Mouse (Mus musculus) yolk sac, embryonic 10.5 days (tissue): ENCODE data around the gene Cd209a.
"Not testable (repeated sequence)": the region's sequence is repeated elsewhere in the genome, so short reads cannot be mapped to it uniquely, and the experiment has no call there.

ENCODE experiments used
- DNase-seq: peaks from one replicate; pipeline ENCODE4 v3.0.0-alpha.2; 2017; ENCODE audit warnings: low spot score

Cd209a gene

DNA sequence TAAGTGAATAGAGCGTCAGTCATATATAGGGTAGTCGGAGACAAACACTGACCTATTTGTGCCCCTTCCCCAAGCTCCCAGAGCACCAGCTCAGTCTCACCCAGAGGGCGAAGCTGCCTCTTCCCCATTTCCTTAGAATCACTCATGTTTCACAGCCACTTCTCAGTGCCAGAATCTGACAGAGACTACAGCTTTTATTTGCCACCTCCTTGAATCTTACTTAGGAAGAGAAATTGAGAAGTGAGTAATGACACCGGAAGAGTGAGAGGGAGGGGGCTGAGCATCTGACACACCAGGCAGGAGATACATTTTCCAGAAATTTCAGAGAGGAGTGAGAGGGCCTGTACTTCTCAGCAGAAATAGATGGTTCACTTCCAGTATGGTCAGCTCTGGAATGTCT is at the start of gene Cd209a:
TSS of gene Cd209a (minus strand) at position 224 of the 400 bp plus-strand sequence.
- DNase-seq = no peak

DNA sequence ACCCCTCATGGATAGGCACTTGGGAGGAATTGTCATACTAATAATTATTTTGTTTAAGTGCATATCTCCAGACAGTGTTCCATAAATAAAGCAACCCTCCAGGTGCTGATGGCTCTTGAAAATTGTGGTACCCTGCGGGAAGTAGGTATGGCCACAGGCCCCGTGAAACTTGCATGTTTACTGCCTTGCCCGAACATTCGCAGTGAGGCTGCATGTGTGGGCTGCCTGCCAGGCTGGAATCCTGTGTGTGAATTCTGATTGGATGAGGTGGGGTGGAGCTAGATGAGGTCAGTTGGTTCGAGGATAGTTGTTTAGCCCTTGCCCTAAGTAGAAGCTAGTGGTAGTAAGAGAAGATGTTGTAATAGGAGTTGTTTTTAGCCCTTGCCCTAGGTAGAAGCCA is 19.9 kb upstream of the Cd209a start:
- not testable (repeated sequence) for DNase-seq

DNA sequence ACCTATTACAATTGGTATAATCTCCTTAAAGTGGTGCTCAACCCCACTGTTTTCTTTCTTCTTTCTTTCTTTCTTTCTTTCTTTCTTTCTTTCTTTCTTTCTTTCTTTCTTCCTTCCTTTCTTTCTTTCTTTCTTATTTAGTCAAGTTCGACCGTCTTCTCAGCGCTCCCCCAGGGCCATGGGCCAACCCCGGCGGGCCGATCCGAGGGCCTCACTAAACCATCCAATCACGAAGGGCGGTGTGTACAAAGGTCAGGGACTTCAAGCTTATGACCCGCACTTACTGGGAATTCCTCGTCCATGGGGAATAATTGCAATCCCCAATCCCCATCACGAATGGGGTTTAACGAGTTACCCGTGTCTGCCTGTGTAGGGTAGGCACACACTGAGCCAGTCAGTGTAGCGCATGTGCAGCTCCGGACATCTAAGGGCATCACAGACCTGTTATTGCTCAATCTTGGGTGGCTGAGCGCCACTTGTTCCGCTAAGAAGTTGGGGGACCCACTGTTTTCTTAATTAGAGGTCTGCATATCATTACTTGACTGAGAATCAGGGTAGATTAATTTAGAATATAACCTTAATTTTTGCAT is 5.6 kb upstream of the Cd209a start:
- DNase-seq = peak; percentile 100

DNA sequence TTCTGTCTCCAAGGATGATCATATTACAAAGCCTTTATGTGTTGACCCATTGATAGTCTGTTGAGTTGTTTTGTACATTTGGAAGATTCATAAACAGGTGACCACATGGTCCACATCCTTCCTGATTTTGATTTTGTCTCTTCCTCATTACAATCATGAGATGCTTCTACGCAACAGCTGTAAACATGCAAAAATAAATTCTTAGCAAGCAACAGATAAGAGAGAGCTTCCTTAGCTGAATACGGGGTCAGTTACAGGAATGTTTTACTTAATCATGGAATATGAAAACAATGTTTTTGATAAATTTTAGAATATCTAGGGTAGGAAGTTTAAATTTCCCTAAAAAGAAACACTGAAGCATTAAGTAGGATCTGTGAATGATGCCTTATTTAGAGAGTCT is 11.8 kb downstream of the Cd209a start:
- no peak for DNase-seq

DNA sequence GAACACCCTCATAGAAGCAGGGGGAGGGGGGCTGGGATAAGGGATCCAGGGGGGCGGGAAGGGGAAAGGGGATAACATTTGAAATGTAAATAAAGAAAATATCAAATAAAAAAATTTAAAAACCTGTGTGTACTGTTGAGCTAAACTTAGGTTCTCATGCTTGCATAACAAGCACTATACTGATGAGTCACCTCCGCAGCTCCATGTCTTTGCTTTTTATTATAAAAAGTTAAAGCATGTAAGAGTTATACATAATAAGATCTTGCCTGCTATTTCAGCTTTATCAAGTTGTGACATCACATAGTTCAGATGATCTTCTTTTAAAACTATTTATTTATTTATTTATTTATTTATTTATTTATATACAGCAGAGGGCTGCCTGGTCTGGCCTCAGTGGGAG is 13.2 kb downstream of the Cd209a start:
- no peak for DNase-seq

DNA sequence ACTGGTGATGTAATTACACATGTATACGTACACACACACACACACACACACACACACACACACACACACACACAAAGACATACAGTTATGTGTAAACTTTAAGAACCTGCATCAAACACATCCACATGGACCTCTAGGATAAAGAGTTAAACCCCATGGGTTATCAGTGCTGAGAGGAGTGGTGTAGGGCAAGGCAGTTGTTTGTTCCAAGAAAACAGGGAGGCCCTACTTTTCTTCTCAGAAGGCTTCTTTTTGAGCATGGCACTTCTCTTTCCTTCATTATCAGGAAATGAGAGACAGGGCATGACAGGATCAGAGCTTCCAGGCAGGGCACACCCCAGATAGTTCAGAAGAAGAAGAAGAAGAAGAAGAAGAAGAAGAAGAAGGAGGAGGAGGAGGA is 14.7 kb downstream of the Cd209a start:
- no peak for DNase-seq

DNA sequence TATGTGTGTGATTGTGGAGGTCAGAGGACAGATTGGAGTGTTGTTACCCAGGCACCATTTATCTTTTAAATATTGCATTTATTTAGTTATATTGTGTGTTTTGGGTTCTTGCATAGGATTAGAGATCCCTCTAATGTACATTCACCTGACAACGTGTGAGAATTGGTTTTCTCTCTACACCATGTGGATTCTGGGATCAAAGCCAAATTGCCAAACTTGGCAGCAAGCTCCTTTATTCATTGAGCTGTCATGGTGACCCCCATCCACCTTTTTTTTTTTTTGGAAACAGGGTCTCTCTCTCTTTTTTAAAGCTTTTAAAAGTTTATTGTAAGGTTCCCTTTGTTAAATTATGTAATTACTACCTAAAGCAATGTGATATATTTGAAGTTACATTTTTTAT is 27.7 kb downstream of the Cd209a start:
- DNase-seq = no peak

DNA sequence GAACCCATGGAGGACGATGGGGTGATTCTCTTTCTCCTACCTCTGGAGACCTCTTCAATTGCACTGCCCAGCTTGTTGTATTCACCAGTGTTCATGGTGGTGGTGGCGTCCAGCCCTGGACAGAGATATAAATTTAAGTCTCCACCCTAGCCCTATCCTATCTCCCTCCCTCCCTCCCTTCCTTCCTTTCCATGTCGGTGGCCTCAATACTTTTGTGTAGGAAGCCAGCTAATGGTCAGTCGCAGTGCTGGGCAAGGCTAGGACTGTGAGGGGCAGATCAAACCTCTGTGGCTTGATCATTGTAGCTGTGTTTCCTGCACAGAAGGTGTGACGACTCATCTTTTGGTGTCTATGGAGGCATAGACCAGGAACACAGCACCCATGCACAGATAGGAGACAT is 28.2 kb downstream of the Cd209a start, which contains the start of gene Clec4g:
TSS of gene Clec4g (minus strand) at position 101 of the 400 bp plus-strand sequence.
- no peak for DNase-seq

DNA sequence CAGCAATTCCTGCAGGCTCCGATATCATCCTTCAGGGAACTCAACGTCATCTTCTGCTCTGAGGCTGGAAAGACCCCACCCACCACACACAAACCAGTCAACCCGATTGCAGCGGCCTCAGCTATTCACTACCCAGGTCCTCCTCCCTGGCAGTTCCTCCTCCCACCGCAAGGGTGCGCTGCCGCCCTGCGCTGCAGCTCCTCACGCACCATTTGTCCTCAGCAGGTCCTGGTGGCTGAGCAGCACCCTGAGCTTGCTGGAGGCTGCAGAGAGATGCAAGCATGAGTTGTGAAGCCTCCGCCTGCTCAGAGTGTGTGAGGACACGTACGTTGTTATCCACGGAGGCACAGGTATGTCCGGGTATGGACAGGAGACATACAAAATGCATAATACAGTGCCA is 30.2 kb downstream of the Cd209a start:
- peak; percentile 51 for DNase-seq

DNA sequence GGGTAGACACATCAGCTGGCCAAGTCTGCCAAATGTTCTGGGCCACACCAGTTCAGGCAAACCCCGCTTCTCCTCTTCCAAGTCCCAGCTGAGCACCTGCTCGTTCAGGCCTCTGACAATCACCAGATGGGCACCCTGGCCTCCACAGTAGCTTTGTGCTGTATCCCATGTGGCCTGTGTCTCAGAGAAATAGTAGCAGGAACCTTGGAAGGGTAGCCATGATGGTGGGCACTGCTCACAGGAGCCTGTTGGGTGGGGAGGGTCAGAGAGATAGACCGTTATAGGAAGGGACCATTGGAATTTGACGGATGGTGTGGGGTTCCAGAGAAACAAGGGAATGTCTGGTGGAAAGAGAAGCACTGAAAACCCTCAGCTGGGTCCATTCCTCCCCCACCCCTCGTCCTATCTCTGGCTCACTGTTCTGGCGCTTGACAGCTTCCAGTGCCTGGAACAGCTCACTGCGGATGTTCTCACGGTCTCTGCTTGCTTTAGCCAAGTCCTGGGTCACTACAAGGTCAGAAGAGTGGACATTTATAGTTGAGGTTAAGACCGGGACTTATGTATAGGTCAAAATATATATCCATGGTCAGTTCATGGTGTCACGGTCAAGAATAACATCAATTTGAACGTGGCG is 31.3 kb downstream of the Cd209a start:
- DNase-seq = peak; percentile 11

DNA sequence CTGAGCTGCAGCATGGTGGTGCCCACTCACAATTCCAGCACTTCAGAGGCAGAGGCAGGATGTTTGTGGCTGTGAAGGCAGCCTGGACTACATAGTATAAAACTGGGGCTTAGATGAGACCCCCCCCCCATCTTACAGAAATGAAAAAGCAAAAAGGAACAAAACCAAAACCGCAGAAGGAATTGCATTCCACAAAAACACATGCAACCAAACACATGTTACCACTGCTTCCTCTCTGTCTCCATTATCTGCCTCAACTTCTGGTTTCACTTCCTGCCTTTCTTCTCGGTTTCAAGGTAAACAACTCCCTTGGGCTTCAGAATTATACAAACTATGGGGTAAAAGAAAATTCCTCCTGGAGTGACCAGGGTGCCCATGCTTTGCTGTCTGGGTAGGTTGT is 37.1 kb downstream of the Cd209a start:
- no peak for DNase-seq

DNA sequence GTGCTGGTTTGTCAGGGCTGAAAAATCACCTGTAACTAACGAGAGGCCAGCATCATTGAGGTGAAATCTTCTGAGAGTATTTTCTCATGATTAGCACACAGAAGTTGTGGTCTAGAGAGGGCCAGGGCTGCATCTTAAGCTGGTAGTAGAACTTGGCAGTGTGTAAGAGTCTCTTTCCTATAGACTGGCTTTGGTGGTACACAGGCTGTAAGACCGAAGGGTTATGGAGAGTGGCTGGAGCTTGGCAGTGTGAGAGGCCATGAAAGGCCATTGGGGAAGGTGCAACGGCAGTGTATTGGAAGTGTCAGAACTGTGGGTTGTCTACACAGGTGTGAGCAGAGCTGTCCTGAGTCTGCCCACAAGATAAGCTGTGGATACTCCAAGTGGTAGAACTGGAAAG is 38.5 kb downstream of the Cd209a start:
- no peak for DNase-seq

DNA sequence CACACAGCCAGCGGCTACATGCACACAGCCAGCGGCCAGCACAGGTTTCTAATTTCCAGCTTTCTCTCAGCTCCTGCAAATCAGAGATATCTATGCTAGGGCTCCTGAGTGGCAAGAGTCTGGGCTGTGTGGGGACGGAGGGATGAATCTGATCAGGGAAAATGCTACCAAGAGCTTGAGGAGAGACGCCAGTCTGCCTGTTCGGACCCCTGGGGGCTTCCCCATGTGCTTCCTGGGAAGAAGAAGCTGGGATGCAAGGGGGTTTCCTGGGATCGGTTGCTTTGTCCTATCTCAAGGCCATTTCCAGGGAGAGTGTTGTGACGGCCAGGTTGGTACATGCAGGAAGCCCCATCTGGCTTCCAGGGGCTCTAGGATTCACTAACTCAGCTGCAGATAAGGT is 41.2 kb downstream of the Cd209a start:
- DNase-seq = no peak

DNA sequence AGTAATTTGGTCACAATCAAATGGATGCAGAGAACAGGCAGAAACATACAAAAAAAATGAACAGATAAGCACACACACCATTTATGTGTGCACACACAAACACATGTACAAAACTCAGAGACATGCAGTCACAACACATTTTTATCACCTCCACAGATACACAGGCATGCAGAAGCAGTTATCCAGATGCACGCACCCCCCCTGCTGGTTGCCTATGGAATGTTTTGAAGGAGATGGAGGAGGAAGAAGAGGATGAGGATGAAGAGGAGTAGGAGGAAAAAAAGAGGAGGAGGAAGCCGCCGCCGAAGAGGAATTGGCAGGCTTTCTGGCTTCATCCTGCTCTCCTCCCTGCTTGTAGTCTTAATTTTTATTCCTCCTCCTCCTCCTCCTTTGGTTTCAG is 43.1 kb downstream of the Cd209a start:
- peak; percentile 11 for DNase-seq

DNA sequence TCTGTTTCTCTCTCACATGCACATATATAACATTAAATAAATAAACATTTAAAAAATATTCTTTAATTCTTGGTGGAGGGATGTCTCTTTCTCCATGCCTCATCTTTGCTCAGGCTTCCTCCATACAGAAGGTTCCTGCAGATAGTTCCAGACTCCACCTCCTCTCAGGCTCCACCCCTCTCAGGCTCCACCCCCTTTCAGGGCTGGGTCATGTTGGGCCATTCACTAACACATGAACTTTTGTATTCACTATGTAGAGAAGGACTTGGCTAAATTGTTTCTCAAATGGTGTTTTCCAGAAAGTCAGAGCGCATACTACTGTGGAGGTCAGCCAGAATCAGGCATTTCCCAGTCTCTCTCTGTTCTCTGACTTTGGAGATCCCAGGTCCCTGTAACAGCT is 47.3 kb downstream of the Cd209a start:
- no peak for DNase-seq

DNA sequence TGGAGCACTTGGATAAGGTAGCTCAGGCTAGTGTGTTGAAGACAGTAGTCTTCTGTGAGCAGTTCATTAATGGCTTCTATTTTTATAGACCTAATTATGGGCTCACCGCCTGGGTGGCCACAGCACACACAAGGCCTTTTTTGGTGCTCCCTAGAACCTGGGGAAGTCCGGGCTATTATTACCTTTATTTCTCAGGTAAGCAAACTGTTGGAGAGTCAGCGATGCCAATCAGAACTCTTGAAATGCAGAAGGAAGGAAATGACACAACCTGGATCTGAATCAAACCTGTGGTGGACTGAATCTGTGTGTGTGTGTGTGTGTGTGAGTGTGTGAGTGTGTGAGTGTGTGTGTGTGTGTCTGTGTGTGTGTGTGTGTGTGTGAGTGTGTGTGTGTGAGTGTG is 54.7 kb downstream of the Cd209a start, which contains the start of gene Fcer2a:
TSS of gene Fcer2a (minus strand) at position 55 of the 400 bp plus-strand sequence.
- DNase-seq = no peak
